Mouse (Mus musculus): ENCODE results near the gene App. TPM values are rescaled to one million over a fixed set of nuclear protein-coding genes. Genes with fewer than 3 reads are reported as not detected.

Gene App
- total RNA-seq, 2 experiments from 2014 or later = 290 to 292 TPM

DNA sequence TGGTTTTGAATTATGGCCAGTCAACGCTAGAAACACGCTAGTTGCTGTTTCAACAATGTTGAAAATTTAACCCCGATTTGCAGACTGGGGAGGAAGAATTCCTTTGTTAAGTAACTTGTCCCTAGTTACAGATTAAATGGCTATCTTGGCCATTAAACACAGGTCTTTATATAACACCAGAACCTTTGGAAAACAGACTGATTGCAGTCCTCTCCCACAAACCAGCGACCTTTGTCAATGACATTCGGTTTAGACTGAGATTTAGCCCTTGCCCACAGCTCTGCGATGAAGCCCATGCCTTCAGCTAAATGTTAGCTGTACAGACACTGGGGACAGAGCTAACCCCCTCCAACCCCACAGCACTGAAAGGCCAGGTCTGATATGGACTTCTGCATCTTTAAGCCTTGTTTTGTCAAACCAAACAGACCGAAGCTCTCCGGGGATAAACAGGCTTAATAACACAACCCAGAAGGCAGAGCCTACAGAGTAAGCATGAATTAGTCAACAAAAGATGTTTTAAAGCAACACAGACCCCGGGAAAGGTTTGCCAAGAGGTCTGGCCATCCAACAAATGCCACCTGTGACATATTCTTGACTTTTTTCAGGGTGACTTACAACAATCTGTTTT is 152.8 kb downstream of the App start:
- DNase-seq = no peak

DNA sequence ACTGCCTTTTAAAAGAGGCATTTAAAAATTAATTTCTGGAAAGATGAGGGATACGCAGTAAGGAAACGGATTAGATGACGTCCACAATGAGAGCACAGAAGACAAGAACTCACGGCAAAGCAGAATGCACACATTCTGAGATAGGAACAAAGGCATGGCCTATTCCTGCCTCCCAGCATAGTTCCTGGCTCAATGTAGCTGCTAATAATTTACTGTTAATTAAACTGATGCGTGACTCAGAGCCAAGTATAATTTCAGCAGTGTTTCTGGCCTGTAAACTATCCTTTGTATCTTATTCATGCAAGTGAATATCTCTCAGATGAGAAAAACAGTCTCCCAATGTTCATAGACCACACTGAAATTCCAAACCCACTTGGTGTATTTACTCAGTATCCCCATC is 154.3 kb downstream of the App start:
- DNase-seq = no peak

DNA sequence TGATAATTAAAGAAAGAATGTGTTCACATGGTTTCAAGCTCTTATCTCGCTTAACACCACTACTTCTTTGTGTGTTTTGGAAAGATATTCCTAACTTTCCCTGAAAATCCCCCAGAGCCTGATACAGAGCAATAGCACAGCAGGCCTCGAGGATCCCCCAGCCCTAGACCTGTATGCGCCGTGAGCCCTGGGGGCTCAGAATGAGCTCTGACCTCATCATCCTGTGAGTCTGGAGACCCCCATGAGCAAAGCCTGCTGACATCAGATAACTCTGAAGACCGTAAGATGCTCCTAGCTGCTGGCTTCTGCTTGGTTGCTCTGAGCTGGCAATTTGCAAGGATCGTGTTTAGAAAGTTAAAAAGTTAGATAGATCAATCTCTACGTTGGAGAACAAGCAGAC is 155.7 kb downstream of the App start:
- DNase-seq = no peak

GRCm38 (mm10) chr16:85012695-85013094 is 160.9 kb downstream of the App start:
- DNase-seq = no peak

DNA sequence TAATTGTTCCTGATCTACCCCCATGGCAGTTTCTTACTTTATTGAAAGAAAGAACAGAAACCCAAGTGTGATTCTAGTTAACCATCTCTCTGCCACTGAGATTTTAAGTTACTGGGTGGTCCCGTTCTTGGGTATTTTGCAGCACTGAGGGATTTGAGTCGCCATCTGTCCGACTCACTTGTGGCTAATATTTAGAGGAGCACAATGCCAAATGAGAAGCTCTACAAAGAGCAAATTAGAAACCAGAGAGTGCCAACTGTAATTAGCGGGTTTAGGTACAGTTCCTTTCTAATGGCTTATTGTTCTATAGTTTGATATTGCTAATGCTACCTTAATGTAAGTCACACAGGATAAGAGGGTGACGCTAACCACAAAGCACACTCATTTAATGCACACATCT is 161.4 kb downstream of the App start:
- DNase-seq = no peak

DNA sequence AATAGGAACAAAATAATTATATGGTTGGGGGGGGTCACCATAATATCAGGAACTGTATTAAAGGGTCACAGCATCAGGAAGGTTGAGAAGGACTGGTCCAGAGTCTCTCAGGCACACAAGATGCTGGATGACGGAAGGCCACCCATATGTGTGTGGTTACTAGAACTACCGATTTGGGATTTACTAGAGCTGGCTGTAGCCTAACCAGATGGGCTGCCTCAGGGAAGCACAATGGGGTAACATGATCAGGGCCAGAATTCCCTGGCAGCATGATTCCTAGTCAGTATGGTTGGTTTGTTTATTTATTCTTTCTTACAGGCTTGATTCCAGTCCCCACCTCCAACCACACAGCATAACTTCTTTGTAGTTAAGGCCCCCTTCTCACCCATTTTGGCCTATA is 162.9 kb downstream of the App start:
- no peak for DNase-seq

DNA sequence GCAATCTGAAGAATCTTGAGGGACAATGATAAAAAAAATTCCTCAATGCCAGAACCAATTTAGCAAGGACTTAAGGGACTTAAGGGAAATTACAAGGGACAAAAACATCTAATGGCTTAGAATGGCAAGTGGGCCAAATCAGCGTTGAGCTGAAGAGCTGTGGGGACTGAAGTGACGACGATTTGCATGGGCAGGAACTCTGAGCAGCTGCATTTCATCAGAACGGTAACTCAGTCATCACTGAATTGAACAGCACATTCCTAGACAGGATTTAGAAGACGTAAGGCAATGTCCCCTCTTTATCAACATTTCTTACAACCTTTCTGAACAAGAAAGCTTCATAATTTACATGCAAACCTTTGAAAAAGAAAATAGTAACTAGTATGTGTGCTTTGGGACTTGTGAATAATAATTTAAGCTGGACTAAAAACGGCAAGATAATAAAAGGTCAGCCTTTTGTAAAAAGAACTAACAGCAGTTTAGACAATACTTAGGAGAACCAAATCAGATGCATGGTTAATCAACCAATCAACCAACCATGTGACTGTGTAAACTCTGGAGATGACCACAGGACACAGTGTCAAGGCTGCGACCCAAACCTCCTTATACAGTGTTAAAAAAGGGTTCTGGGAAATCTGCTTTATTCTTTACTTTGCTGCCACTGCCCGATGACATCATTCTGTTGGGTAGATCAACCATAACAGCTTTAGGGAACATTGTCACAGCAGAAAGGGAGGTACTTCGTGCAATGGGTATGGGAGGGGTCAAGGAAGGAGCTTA is 164.5 kb downstream of the App start:
- DNase-seq = no peak

DNA sequence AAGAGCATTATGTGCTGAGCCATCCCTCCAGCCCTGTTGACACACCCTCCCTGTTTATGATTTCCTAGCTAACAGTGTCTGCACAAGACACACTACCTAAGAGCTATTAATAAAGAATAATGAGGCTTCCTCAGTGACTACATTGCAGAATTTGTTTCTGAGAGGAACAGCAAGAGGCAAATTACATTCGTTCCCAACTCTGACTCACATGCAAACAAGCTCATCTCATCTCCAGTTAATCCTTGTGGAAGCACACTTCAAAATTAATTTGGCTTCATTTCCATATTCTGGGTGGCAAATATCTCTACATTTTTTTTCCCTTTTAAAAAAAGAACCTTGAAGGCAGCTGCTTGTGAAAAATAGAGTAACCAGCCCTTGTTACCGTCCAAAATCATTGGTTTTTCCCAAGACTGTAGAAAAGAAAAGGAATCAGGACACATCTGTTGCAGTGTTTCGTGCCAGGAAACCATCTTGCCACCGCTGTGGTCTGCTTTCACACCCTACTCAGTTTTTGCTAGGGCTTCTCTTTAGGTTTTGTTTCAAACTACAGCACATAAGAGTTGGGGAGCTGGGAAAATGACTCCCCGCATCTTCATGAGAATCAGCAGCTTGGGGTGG is 171.5 kb downstream of the App start:
- no peak for DNase-seq

GRCm38 (mm10) chr16:85000304-85000703 is 173.3 kb downstream of the App start:
- DNase-seq = no peak

DNA sequence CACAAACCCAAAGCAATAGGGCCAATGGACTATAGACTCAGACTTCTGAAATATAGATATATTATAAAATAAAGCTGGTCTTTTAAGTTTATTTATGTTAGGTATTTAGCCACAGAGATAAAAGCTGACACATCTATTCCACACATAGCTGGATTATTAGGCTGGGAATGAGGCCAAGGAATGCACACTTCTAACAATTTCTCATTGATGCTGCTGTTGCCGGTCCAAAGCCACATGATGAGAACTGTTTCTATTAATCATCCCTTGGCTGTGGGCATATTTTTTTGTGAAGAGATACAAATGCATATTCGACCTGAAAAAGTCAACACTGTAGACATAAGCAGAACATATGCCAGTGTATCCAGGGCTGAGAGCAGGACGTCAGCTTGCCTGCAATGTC is 176.0 kb downstream of the App start:
- DNase-seq = no peak

DNA sequence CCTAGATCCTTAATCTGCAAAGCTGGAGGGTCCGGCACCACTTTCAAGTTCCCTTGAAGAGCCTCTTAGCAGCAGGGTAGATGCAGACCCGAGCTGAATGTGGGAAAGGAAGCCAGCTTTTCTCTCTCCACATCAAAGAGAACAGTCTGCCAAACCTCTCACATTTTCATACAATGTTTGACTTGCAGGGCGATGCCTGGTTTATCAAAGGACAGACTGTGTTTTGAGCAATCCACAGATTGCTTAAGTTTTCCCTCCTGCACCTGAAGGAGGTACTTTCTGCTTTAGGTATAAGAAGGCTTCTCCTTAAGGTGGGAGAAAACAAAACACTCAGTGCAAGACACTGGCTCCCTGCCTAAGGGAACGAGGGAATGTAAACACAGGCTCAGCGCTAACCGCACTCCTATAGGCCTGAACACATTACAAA is 178.1 kb downstream of the App start:
- DNase-seq = no peak

GRCm38 (mm10) chr16:84992888-84993287 is 180.7 kb downstream of the App start:
- no peak for DNase-seq

DNA sequence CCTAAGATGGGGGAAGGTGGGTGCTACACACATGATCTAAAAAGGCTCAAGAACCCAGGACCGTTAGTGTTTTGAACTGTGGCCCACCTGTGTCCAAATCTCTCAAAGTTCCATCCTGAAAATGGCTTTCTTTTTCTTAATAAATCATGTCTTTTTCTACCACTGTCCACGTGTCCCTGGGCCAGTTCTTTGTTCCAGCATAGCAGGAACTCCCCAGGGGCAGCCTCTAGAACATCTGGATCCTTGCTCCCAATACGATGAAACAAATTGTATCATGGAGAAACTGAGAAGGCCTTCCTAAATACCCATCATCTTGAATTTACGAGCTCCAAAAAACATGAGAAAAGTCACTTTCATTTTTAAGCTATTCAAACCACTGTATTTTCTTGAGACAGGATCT is 182.6 kb downstream of the App start:
- no peak for DNase-seq

DNA sequence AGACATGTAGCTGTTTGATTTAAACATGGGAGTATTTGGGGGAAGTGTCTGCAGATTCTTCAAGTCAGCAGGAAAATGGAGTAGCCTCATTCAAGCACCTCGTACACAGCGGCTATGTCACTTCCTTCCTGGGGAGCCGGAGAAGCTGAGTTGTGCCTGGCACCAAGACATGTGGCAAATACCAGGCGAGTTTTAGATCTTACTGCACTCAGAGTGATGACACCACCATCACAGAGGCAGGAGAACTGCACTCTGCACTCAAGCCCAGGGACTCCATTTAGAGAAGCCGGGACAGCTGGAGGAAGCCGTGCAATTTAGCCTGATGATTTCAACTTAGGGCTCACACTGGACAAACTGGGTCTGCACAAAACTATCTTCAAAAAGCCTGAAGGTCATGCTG is 183.6 kb downstream of the App start:
- no peak for DNase-seq

- no peak for DNase-seq
Measured at GRCm38 (mm10) chr16:84989476-84989875, 184.1 kb downstream of the App start.

GRCm38 (mm10) chr16:84987724-84988287 is 185.8 kb downstream of the App start:
- DNase-seq = no peak

GRCm38 (mm10) chr16:84986016-84986631 is 187.4 kb downstream of the App start:
- DNase-seq = no peak

- DNase-seq = no peak
Measured at GRCm38 (mm10) chr16:84985340-84985739, 188.2 kb downstream of the App start.

DNA sequence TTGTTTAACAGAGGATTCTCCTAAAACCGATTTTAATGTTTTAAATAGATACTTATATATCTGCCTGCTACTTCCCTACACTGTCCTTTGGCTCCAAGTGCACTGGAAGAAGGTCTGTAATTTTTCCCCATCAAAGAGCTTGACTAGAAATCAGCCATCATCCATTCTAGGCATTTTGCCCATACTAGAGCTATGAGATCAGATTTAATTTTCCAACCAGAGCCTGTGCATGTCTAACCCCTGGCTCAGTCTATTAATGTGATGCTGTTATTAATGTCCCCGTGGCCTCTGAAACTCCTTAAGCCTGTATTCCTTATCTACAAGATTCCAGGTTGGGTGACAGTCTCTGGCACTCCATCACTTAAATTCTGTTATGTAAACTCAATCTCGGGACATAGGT is 190.1 kb downstream of the App start:
- no peak for DNase-seq

DNA sequence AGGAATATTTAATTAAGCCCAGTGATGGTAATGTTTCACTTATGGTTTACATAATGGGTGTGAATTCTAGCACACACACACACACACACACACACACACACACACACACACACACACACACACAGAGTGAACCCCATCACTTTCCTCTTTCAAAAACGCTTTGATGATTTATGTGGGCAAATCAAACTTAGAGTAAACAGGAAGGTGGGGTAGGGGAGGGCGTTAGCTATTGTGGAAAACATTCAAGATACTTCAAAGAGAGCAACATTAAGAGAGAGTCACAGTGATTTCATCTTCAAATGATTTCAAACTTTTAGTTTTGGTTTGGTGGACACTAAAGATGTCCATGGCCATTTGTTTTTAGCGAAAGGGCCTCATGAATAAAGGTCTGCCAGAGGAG is 191.0 kb downstream of the App start:
- DNase-seq = no peak

GRCm38 (mm10) chr16:84978589-84978988 is 195.0 kb downstream of the App start:
- no peak for DNase-seq

GRCm38 (mm10) chr16:84974176-84974518 is 199.4 kb downstream of the App start:
- DNase-seq = no peak

Measured in adrenal gland, postnatal 10 days (tissue).